Mouse (Mus musculus) E14TG2a.4 (cell line): ENCODE data around the gene Dusp3.

Experiments used
- CTCF ChIP-seq: conservative IDR thresholded peaks from 2 replicates; pipeline ENCODE4 v1.5.1; 2014; ENCODE audit warnings: low read length
- NANOG ChIP-seq: IDR thresholded peaks from 2 replicates; pipeline ENCODE4 v1.6.1; 2014; ENCODE audit warnings: borderline replicate concordance, low read length, mixed read lengths

DNA sequence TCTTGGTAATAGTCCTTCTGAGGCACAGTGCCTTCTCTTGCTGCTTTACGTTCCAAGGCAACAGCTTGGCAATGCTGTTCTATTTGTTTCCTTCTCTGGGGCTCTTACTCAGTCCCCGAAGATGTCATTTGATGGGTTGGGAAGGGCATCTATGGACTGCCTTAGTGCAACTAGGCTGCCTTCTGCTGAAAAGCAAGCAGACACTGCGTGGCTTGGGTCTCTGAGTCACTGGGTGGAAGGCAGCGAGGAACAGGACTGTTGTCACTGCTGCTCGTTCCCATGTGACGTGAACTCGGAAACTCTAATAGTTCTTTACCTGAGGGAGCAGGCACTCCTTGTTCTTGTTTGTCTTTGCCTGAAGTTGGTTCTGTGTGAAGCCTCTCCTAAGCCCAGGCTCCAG, 9.1 kb upstream of the Dusp3 start:
- TF ChIP-seq NANOG (no peak), CTCF (no peak)
